Mouse (Mus musculus) ES-E14 (cell line): ENCODE data around the gene Gng3. TPM values are rescaled to one million over a fixed set of nuclear protein-coding genes. Genes with fewer than 3 reads are reported as not detected.
A peak's percentile ranks its signal among the peaks of the same experiment; 100 is the strongest.

Experiments used
- DNase-seq: peaks from one replicate; pipeline ENCODE4 v3.0.0-alpha.2; 2013; ENCODE audit warnings: low read depth, low spot score
- H3K27ac ChIP-seq: 2 replicates; pipeline ENCODE4 v1.5.1; 2012; ENCODE audit warnings: low read depth, mild to moderate bottlenecking, low read length, moderate library complexity, mixed read lengths; ENCODE audit not compliant: poor library complexity, insufficient read depth, severe bottlenecking
- H3K36me3 ChIP-seq: 2 replicates; pipeline ENCODE4 v1.6.1; 2012; ENCODE audit warnings: mild to moderate bottlenecking, low read length, moderate library complexity, mixed read lengths; ENCODE audit not compliant: control insufficient read depth, poor library complexity, insufficient read depth, severe bottlenecking
- H3K4me1 ChIP-seq, 2 experiments: fragments of 150-350 bp in 1 of 2; sonication (generic) in 1 of 2; 2 replicates each; pipeline ENCODE4 v1.6.1; 2012; ENCODE audit warnings: low read length in 2 of 2, mild to moderate bottlenecking in 1 of 2, mixed read lengths in 1 of 2; ENCODE audit not compliant: control insufficient read depth in 2 of 2, insufficient read depth in 2 of 2, poor library complexity in 1 of 2
- H3K4me3 ChIP-seq, 2 experiments: fragments of 150-350 bp in 1 of 2; sonication (generic) in 1 of 2; 2 replicates each; pipeline ENCODE4 v1.5.1; 2012; ENCODE audit warnings: low read length in 2 of 2, low read depth in 1 of 2, mild to moderate bottlenecking in 1 of 2, mixed read lengths in 1 of 2; ENCODE audit not compliant: insufficient read depth in 1 of 2, poor library complexity in 1 of 2, severe bottlenecking in 1 of 2
- H3K9ac ChIP-seq: 2 replicates; pipeline ENCODE4 v1.6.1; 2012; ENCODE audit warnings: low read depth, mild to moderate bottlenecking, low read length, mixed read lengths; ENCODE audit not compliant: poor library complexity, insufficient read depth, severe bottlenecking
- H3K9me3 ChIP-seq: fragments of 150-350 bp; sonication (generic); 2 replicates; pipeline ENCODE4 v1.6.1; 2012; ENCODE audit warnings: low read depth, mild to moderate bottlenecking, low read length; ENCODE audit not compliant: control insufficient read depth, insufficient read depth
- CHD2 ChIP-seq: IDR thresholded peaks from 2 replicates; pipeline ENCODE4 v1.6.1; 2014; ENCODE audit warnings: mild to moderate bottlenecking, low read depth, low read length, inconsistent platforms
- HCFC1 ChIP-seq: IDR thresholded peaks from 2 replicates; pipeline ENCODE4 v1.6.1; 2012; ENCODE audit warnings: low read length, inconsistent platforms, borderline replicate concordance; ENCODE audit not compliant: insufficient read depth
- MAFK ChIP-seq: IDR thresholded peaks from 2 replicates; pipeline ENCODE4 v1.6.1; 2014; ENCODE audit warnings: mild to moderate bottlenecking, low read depth, low read length, inconsistent platforms; ENCODE audit not compliant: insufficient read depth
- ZC3H11A ChIP-seq: IDR thresholded peaks from 2 replicates; pipeline ENCODE4 v1.6.1; 2012; ENCODE audit warnings: low read depth, mild to moderate bottlenecking, inconsistent platforms, low read length, borderline replicate concordance
- ZNF384 ChIP-seq: IDR thresholded peaks from 2 replicates; pipeline ENCODE4 v1.6.1; 2012; ENCODE audit warnings: low read depth, low read length, inconsistent platforms
- in situ Hi-C, 2 experiments: fragments of 600-800 bp; cut with MboI; formaldehyde crosslinking; loops; one replicate each; pipeline ENCODE4 v1.15.1; 2025; ENCODE audit warnings: low sequenced_read_pairs in 2 of 2, inconsistent platforms in 1 of 2; ENCODE audit not compliant: unreplicated experiment in 2 of 2
- total RNA-seq: library from RNA; depleted of rRNA; stranded (reverse); fragments of 300-350 nt; gene quantifications from 2 replicates; pipeline ENCODE4 v1.2.3, GENCODE M21; 2012

The Gng3 gene
- total RNA-seq, 1 experiment: 4.5 TPM

- DNase-seq: no peak
- H3K4me3 ChIP-seq: peak overlapping the region; percentile 82 to 96; a peak in 3 of 4 replicates
- no peak for TF ChIP-seq HCFC1
- TF ChIP-seq ZNF384: no peak
- TF ChIP-seq MAFK: no peak
- TF ChIP-seq ZC3H11A: no peak
- TF ChIP-seq CHD2: no peak
- H3K9me3 ChIP-seq: no peaks in the 10 kb centered on the region
- H3K4me1 ChIP-seq: 0 out of 4 replicates have a peak, but pooled peaks cover 0 to 3% of the 10 kb centered on the region in 2 experiments
- in situ Hi-C loops: no loop called here
- no peaks in the 10 kb centered on the region; the same call in 1 of the 2 replicates for H3K36me3 ChIP-seq
- no peak overlapping the region; the same call in 1 of the 2 replicates for H3K27ac ChIP-seq
- peak overlapping the region; percentile 69; the same call in 1 of the 2 replicates for H3K9ac ChIP-seq
Observed at GRCm38 (mm10) chr19:8881034-8881392, 42.0 kb upstream of the Gng3 start.

- Histone ChIP-seq H3K9ac (peak within 1 kb of the TSS; percentile 85), H3K4me3 (peak within 1 kb of the TSS; percentile 82 to 96), H3K36me3 (peaks cover 2% of the 10 kb centered on the region; the same call in 1 of the 2 replicates), H3K4me1 (0 out of 4 replicates have a peak, but pooled peaks cover 0 to 3% of the 10 kb centered on the region in 2 experiments), H3K9me3 (no peaks in the 10 kb centered on the region), H3K27ac (peak within 1 kb of the TSS; percentile 2)
- in situ Hi-C loops: no loop called here
- no peak for DNase-seq
- TF ChIP-seq MAFK (no peak), HCFC1 (0 out of 2 replicates have a peak, but pooled peaks have one; percentile 41), ZNF384 (peak; percentile 93), ZC3H11A (no peak), CHD2 (no peak)
Observed at GRCm38 (mm10) chr19:8880311-8881033, 41.5 kb upstream of the Gng3 start, which contains the start of gene Uqcc3. Gene Uqcc3, minus strand, starts transcription at chr19:8880923.

DNA sequence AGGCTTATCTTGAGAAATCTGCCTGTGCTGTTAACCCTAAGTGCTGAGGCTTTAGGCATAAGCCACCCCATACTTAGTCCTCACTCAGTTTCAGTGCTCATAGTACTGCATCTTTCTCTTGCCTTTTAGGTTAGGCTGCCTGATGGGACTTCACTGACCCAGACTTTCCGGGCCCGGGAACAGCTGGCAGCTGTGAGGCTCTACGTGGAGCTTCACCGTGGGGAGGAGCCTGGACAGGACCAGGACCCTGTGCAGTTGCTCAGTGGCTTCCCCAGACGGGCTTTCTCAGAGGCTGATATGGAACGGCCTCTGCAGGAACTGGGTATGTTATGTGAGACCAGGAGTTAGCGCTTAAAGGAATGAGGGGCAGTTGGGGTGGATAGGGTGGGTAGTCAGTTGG lies 36.0 kb upstream of the Gng3 start:
- in situ Hi-C loops: no loop called here
- no peaks in the 10 kb centered on the region for H3K9me3 ChIP-seq
- H3K9ac ChIP-seq: no peak overlapping the region
- DNase-seq: no peak
- no peak for TF ChIP-seq ZC3H11A
- TF ChIP-seq MAFK: no peak
- no peak for TF ChIP-seq HCFC1
- no peak for TF ChIP-seq ZNF384
- no peak for TF ChIP-seq CHD2
- H3K36me3 ChIP-seq: peaks cover 25% of the 10 kb centered on the region
- no peak overlapping the region for H3K27ac ChIP-seq
- H3K4me3 ChIP-seq: no peak overlapping the region
- no peaks in the 10 kb centered on the region; a peak in 2 of 4 replicates for H3K4me1 ChIP-seq

- H3K36me3 ChIP-seq: peaks cover 25% of the 10 kb centered on the region
- H3K27ac ChIP-seq: peak overlapping the region; percentile 76
- no peaks in the 10 kb centered on the region for H3K9me3 ChIP-seq
- H3K9ac ChIP-seq: peak overlapping the region; percentile 98
- H3K4me1 ChIP-seq: no peaks in the 10 kb centered on the region; a peak in 2 of 4 replicates
- no peak for DNase-seq
- no peak for TF ChIP-seq CHD2
- in situ Hi-C loops: loop anchor here in 1 of 2 experiments (25.0 kb wide), 1 partner anchor 215 kb away; the partner anchor contains the start of gene Scgb1a1
- H3K4me3 ChIP-seq: peak overlapping the region; percentile 91 to 95
Observed at GRCm38 (mm10) chr19:8872266-8872840, 33.4 kb upstream of the Gng3 start.
